Mouse (Mus musculus) embryonic facial prominence, embryonic 13.5 days (tissue): ENCODE data around the gene Ckmt2. TPM values are rescaled to one million over a fixed set of nuclear protein-coding genes. Genes with fewer than 3 reads are reported as not detected.
A peak's percentile ranks its signal among the peaks of the same experiment; 100 is the strongest.

Experiments
- ATAC-seq: fragments of 200-750 bp; cut with Nextera tagmentation; 2 replicates; pipeline ENCODE4 v1.8.0; 2017; ENCODE audit warnings: low read depth; ENCODE audit not compliant: insufficient number of reproducible peaks, insufficient read depth, low FRiP score, low TSS enrichment
- H3K27ac ChIP-seq: fragments of 300-500 bp; sonication (generic); 2 replicates; pipeline ENCODE4 v1.5.1; 2015; ENCODE audit warnings: moderate library complexity, mild to moderate bottlenecking, inconsistent platforms
- H3K27me3 ChIP-seq: fragments of 300-500 bp; sonication (generic); 2 replicates; pipeline ENCODE4 v1.6.1; 2015; ENCODE audit warnings: mild to moderate bottlenecking, inconsistent platforms
- H3K36me3 ChIP-seq: fragments of 300-500 bp; sonication (generic); 2 replicates; pipeline ENCODE4 v1.6.1; 2015; ENCODE audit warnings: mild to moderate bottlenecking, inconsistent platforms
- H3K4me1 ChIP-seq: fragments of 300-500 bp; sonication (generic); 2 replicates; pipeline ENCODE4 v1.6.1; 2015; ENCODE audit warnings: inconsistent platforms
- H3K4me2 ChIP-seq: fragments of 300-500 bp; sonication (generic); 2 replicates; pipeline ENCODE4 v1.6.1; 2015; ENCODE audit warnings: moderate library complexity, mild to moderate bottlenecking, inconsistent platforms
- H3K4me3 ChIP-seq: fragments of 300-500 bp; sonication (generic); 2 replicates; pipeline ENCODE4 v1.5.1; 2015; ENCODE audit warnings: mild to moderate bottlenecking, inconsistent platforms
- H3K9ac ChIP-seq: fragments of 300-500 bp; sonication (generic); 2 replicates; pipeline ENCODE4 v1.6.1; 2015; ENCODE audit warnings: mild to moderate bottlenecking, inconsistent platforms
- H3K9me3 ChIP-seq: fragments of 300-500 bp; sonication (generic); 2 replicates; pipeline ENCODE4 v1.6.1; 2016; ENCODE audit warnings: inconsistent platforms
- WGBS: fragments of 180-500 bp; shearing (Covaris S2); methylation state at CpG from one replicate; pipeline ENCODE4 v1.1.7; 2015; ENCODE audit warnings: mixed read lengths; 5-methylcytosine and 5-hydroxymethylcytosine counted together
- polyA plus RNA-seq: library from polyadenylated mRNA; unstranded; fragments of >200 nt; fragmentation: Nextera tagmentation; extraction: Ambion mirVana; gene quantifications from 2 replicates; pipeline ENCODE4 v1.2.1, GENCODE M21; 2015

The Ckmt2 gene
- polyA plus RNA-seq, 1 experiment from 2014 or later, result not detected

DNA sequence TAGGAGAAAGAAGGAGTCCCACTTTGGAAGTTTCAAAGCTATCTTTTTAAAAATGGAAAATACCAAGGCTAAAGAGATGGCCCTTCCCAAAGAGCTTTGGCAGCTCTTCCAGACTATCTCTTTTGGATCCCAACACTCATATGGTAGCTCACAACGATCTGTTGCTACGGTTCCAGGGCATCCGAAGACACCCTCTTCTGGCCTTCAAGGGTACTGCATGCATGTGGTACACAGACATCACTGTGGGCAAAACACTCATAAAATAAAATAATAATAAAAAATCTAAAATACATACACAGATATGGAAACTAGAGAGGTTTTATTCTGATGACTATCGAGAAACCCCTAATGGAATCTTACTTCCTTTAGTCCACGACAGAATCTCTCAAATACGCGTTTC is 17.9 kb downstream of the Ckmt2 start:
- no peak overlapping the region for H3K4me3 ChIP-seq
- no peak overlapping the region for H3K4me2 ChIP-seq
- ATAC-seq, result no peak
- 77% methylated on average over 7 of the region's 7 CpGs for WGBS
- 0 out of 2 replicates have a peak, but pooled peaks cover 3% of the 10 kb centered on the region for H3K4me1 ChIP-seq
- H3K9ac ChIP-seq, result no peak overlapping the region
- H3K9me3 ChIP-seq, result no peaks in the 10 kb centered on the region
- H3K27me3 ChIP-seq, result no peaks in the 10 kb centered on the region
- no peaks in the 10 kb centered on the region for H3K36me3 ChIP-seq
- H3K27ac ChIP-seq, result no peak overlapping the region

- H3K9me3 ChIP-seq, result no peaks in the 10 kb centered on the region
- WGBS, result 71% methylated on average over 8 of the region's 8 CpGs
- no peak overlapping the region for H3K4me2 ChIP-seq
- no peaks in the 10 kb centered on the region for H3K36me3 ChIP-seq
- no peak overlapping the region for H3K9ac ChIP-seq
- H3K27me3 ChIP-seq, result no peaks in the 10 kb centered on the region
- 0 out of 2 replicates have a peak, but pooled peaks cover 3% of the 10 kb centered on the region for H3K4me1 ChIP-seq
- no peak for ATAC-seq
- no peak overlapping the region for H3K4me3 ChIP-seq
- no peak overlapping the region for H3K27ac ChIP-seq
These were observed 19.3 kb downstream of the Ckmt2 start for GRCm38 (mm10) chr13:91857427-91857826.

- no peak overlapping the region for H3K4me2 ChIP-seq
- WGBS, result 80% methylated on average over 3 of the region's 3 CpGs
- H3K36me3 ChIP-seq, result no peaks in the 10 kb centered on the region
- H3K4me1 ChIP-seq, result no peaks in the 10 kb centered on the region
- no peak overlapping the region for H3K9ac ChIP-seq
- no peak overlapping the region for H3K4me3 ChIP-seq
- no peaks in the 10 kb centered on the region for H3K9me3 ChIP-seq
- ATAC-seq, result no peak
- no peak overlapping the region for H3K27ac ChIP-seq
- H3K27me3 ChIP-seq, result no peaks in the 10 kb centered on the region
These were observed 22.3 kb downstream of the Ckmt2 start for GRCm38 (mm10) chr13:91854412-91854811.

DNA sequence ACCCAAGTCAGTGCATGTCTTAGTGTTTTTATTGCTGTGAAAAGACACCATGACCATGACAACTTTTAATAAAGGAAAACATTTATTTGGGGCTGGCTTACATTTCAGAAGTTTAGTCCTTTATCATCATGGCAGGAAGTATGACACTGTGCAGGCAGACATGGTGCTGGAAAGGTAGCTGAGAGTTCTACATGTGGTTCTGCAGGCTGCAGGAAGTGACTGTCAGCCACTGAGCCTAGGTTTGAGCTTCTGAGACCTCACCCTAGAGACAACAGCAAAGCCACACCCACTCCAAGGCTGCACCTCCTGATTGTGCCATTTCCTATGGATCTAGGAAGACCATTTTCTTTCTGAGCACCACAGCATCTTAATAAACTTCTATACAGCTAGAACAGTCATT is 48.8 kb downstream of the Ckmt2 start:
- no peaks in the 10 kb centered on the region for H3K36me3 ChIP-seq
- H3K9me3 ChIP-seq, result no peaks in the 10 kb centered on the region
- ATAC-seq, result no peak
- no peak overlapping the region for H3K9ac ChIP-seq
- no peak overlapping the region for H3K27ac ChIP-seq
- H3K27me3 ChIP-seq, result no peaks in the 10 kb centered on the region
- no peak overlapping the region for H3K4me3 ChIP-seq
- no peak overlapping the region for H3K4me2 ChIP-seq
- H3K4me1 ChIP-seq, result peaks cover 6% of the 10 kb centered on the region

- H3K27ac ChIP-seq, result no peak overlapping the region
These were observed 50.6 kb downstream of the Ckmt2 start for GRCm38 (mm10) chr13:91826066-91826465.

DNA sequence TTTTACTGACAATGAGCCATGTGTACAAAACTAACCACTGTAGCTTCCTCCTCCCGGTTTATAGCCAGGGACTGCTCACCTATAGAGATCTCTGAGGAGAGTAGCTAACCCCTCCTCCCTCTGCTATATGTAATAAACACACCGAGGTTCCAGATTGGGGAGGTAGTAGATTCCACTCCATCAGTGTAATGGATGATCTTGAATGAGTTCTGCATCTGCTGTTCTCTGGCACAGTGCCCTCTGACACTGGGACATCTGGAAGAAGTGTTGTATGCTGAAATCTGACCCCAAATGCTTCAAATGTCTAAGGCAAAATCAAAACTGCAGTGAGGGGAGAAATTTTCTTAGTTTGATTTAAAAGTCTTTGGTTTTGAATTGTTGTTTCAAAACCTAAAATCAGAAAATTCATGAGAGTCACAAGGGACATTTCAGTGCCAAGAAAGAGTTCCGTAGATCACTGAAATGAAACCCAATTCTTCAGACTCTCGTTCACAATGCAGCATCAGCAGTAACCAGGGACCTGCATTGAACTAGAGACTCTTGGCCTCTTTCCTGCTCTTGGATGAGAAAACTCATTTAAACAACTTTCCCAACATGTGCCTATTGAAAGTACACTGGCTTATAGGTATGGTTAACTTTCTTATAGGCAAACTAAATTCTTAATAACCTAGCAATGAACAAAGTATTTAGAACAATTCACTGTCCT is 51.7 kb downstream of the Ckmt2 start:
- 32% methylated on average over 4 of the region's 4 CpGs for WGBS
- no peak overlapping the region for H3K4me3 ChIP-seq
- ATAC-seq, result no peak
- no peak overlapping the region for H3K9ac ChIP-seq
- no peaks in the 10 kb centered on the region for H3K27me3 ChIP-seq
- no peak overlapping the region for H3K4me2 ChIP-seq
- peak overlapping the region; percentile 3; the same call in 1 of the 2 replicates for H3K27ac ChIP-seq
- peaks cover 6% of the 10 kb centered on the region for H3K4me1 ChIP-seq
- no peaks in the 10 kb centered on the region for H3K36me3 ChIP-seq
- H3K9me3 ChIP-seq, result no peaks in the 10 kb centered on the region

More at GRCm38 (mm10) chr13:91826066-91826465, 50.6 kb downstream of the Ckmt2 start:
- Histone ChIP-seq H3K36me3 (no peaks in the 10 kb centered on the region), H3K4me1 (peaks cover 6% of the 10 kb centered on the region), H3K27me3 (no peaks in the 10 kb centered on the region), H3K9ac (no peak overlapping the region), H3K4me2 (no peak overlapping the region), H3K4me3 (no peak overlapping the region), H3K9me3 (no peaks in the 10 kb centered on the region)
- no peak for ATAC-seq
- 57% methylated on average over 2 of the region's 2 CpGs for WGBS

DNA sequence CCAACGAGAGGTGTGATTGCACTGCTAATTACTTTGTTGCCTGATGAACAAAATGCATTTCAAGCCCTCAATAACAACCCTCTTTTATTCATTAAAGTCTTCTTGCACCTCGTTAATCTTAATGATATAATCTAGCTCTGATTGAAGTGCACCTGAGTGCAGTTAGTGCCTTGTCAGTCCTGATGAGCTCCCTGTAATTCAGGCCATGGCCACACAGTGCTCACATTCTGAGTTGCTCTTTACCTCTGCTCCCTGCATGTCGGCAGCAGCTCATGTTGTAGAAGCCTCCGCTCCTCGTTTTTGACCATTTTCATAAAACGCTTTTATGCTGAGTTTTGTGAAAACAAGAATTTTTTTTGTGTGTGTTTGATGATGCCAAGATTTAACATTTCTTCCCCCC is 53.0 kb downstream of the Ckmt2 start:
- peaks cover 6% of the 10 kb centered on the region for H3K4me1 ChIP-seq
- WGBS, result 53% methylated on average over 6 of the region's 6 CpGs
- ATAC-seq, result no peak
- H3K4me2 ChIP-seq, result no peak overlapping the region
- H3K27me3 ChIP-seq, result no peaks in the 10 kb centered on the region
- H3K36me3 ChIP-seq, result no peaks in the 10 kb centered on the region
- no peak overlapping the region for H3K27ac ChIP-seq
- H3K4me3 ChIP-seq, result no peak overlapping the region
- H3K9ac ChIP-seq, result no peak overlapping the region
- no peaks in the 10 kb centered on the region for H3K9me3 ChIP-seq

DNA sequence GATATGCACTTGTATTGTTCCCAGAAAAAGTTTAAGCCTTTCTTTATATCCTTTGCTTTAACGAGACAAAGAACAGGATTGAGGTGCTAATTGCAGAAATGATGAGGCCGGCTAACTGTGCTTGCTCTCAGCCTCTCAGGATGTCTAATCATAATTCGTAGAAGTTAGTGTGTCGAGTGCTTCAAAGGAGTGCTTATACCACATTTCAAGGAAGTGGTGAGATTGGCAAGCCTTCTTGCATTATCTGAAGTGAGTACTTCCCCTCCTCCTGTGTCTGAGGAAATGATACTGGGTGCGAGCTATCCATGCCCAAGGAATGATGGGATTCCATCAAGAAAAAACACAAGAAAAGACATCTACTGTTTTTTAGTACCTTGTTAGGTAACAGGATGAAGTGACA is 62.0 kb downstream of the Ckmt2 start:
- no peak overlapping the region for H3K9ac ChIP-seq
- H3K4me1 ChIP-seq, result no peaks in the 10 kb centered on the region
- H3K27me3 ChIP-seq, result no peaks in the 10 kb centered on the region
- ATAC-seq, result no peak
- H3K4me2 ChIP-seq, result no peak overlapping the region
- no peaks in the 10 kb centered on the region for H3K36me3 ChIP-seq
- no peak overlapping the region for H3K4me3 ChIP-seq
- 90% methylated on average over 5 of the region's 5 CpGs for WGBS
- H3K9me3 ChIP-seq, result 0 out of 2 replicates have a peak, but pooled peaks cover 3% of the 10 kb centered on the region
- H3K27ac ChIP-seq, result no peak overlapping the region

GRCm38 (mm10) chr13:91809476-91809875 is 67.2 kb downstream of the Ckmt2 start:
- Histone ChIP-seq H3K4me2 (no peak overlapping the region), H3K9ac (no peak overlapping the region), H3K36me3 (peaks cover 15% of the 10 kb centered on the region), H3K4me3 (no peak overlapping the region), H3K27me3 (no peaks in the 10 kb centered on the region), H3K4me1 (peaks cover 9% of the 10 kb centered on the region), H3K9me3 (0 out of 2 replicates have a peak, but pooled peaks cover 3% of the 10 kb centered on the region), H3K27ac (no peak overlapping the region)
- ATAC-seq, result no peak
- 48% methylated on average over 2 of the region's 2 CpGs for WGBS

- no peaks in the 10 kb centered on the region for H3K27me3 ChIP-seq
- H3K36me3 ChIP-seq, result peaks cover 19% of the 10 kb centered on the region
- ATAC-seq, result no peak
- H3K4me3 ChIP-seq, result peak overlapping the region; percentile 92
- peaks cover 9% of the 10 kb centered on the region for H3K4me1 ChIP-seq
- peak overlapping the region; percentile 63 for H3K4me2 ChIP-seq
- H3K27ac ChIP-seq, result peak overlapping the region; percentile 95
- WGBS, result 34% methylated on average over 20 of the region's 20 CpGs
- H3K9ac ChIP-seq, result peak overlapping the region; percentile 98
- H3K9me3 ChIP-seq, result no peaks in the 10 kb centered on the region
These were observed 68.7 kb downstream of the Ckmt2 start for GRCm38 (mm10) chr13:91807874-91808575.

GRCm38 (mm10) chr13:91807155-91807839 is 69.4 kb downstream of the Ckmt2 start, which contains the start of gene Zcchc9:
Gene Zcchc9, minus strand, starts transcription at chr13:91807705.
- Histone ChIP-seq H3K27me3 (no peaks in the 10 kb centered on the region), H3K4me2 (peak within 1 kb of the TSS; percentile 63), H3K4me3 (peak within 1 kb of the TSS; percentile 92), H3K36me3 (peaks cover 19% of the 10 kb centered on the region), H3K27ac (peak within 1 kb of the TSS; percentile 95), H3K9ac (peak within 1 kb of the TSS; percentile 98), H3K4me1 (peaks cover 9% of the 10 kb centered on the region), H3K9me3 (no peaks in the 10 kb centered on the region)
- under 1% methylated on average over 50 of the region's 50 CpGs for WGBS
- ATAC-seq, result peak; percentile 94
